Mouse (Mus musculus) kidney, adult 2 months (tissue): ENCODE results near the gene Fyn. TPM values are rescaled to one million over a fixed set of nuclear protein-coding genes. Genes with fewer than 3 reads are reported as not detected.

Experiments used
- DNase-seq: peaks from one replicate; pipeline ENCODE4 v3.0.0; 2021
- H3K27ac ChIP-seq: fragments of 200-500 bp; 2 replicates; pipeline ENCODE4 v1.5.1; 2012; ENCODE audit warnings: low read depth, low read length, control low read depth, inconsistent platforms; ENCODE audit not compliant: insufficient read depth
- H3K27me3 ChIP-seq: fragments of 200-500 bp; replicated peaks from 2 replicates; pipeline ENCODE4 v1.6.1; 2012; ENCODE audit warnings: mild to moderate bottlenecking, moderate library complexity, low read length, inconsistent platforms; ENCODE audit not compliant: control insufficient read depth, insufficient read depth
- H3K36me3 ChIP-seq: fragments of 200-500 bp; 2 replicates; pipeline ENCODE4 v1.6.1; 2012; ENCODE audit warnings: mild to moderate bottlenecking, moderate library complexity, low read length, inconsistent platforms; ENCODE audit not compliant: control insufficient read depth, insufficient read depth
- H3K4me1 ChIP-seq: fragments of 200-500 bp; 2 replicates; pipeline ENCODE4 v1.6.1; 2011; ENCODE audit warnings: low read length; ENCODE audit not compliant: control insufficient read depth, insufficient read depth
- H3K4me3 ChIP-seq: fragments of 200-500 bp; 2 replicates; pipeline ENCODE4 v1.5.1; 2011; ENCODE audit warnings: mild to moderate bottlenecking, low read depth, low read length, control low read depth; ENCODE audit not compliant: insufficient read depth
- CTCF ChIP-seq: fragments of 200-500 bp; conservative IDR thresholded peaks from 2 replicates; pipeline ENCODE4 v1.5.1; 2011; ENCODE audit warnings: low read depth, mild to moderate bottlenecking, control low read depth, low read length, moderate library complexity, mixed read lengths; ENCODE audit not compliant: insufficient read depth, insufficient read length
- POLR2A ChIP-seq: fragments of 200-500 bp; IDR thresholded peaks from one replicate; pipeline ENCODE4 v1.6.1; 2011; ENCODE audit warnings: low read depth, low read length, control low read depth
- WGBS: fragments of 180-500 bp; shearing (Covaris S2); methylation state at CpG from one replicate; pipeline ENCODE4 v1.1.7; 2018; 5-methylcytosine and 5-hydroxymethylcytosine counted together
- polyA plus RNA-seq: library from polyadenylated mRNA; depleted of rRNA; stranded (reverse); fragments of >200 nt; gene quantifications from 2 replicates; pipeline ENCODE4 v1.2.3, GENCODE M21; 2012

The Fyn gene
- polyA plus RNA-seq, 1 experiment: 12.9 TPM

DNA sequence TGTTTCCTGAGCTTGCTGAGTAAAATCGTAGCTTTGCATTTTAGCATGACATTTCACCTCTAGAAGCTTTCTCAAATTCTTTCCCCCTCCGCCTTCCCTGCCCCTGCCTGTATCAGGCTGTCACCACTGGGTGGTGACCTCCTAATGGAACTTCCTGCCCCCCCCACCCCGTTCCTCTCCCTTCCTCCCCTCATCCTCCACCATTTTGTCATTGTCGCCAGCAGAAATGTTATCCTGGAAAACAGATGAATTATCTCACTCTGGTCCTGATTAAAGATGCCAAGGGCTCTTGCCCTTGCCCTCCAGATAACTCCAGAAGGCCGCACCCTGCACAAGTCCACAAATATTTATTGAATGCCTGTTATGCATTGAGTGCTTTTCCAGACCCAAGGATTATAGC lies 187.1 kb downstream of the Fyn start:
- peak; percentile 46 for DNase-seq
- Histone ChIP-seq H3K4me3 (no peak overlapping the region), H3K4me1 (peaks cover 13% of the 10 kb centered on the region; the same call in 1 of the 2 replicates), H3K27ac (peak overlapping the region; percentile 62), H3K27me3 (no peaks in the 10 kb centered on the region), H3K36me3 (no peaks in the 10 kb centered on the region)
- WGBS: 45% methylated on average over 5 of the region's 5 CpGs
- TF ChIP-seq POLR2A: no peak
- 0 out of 2 replicates have a peak, but pooled peaks have one; percentile 9 for TF ChIP-seq CTCF

DNA sequence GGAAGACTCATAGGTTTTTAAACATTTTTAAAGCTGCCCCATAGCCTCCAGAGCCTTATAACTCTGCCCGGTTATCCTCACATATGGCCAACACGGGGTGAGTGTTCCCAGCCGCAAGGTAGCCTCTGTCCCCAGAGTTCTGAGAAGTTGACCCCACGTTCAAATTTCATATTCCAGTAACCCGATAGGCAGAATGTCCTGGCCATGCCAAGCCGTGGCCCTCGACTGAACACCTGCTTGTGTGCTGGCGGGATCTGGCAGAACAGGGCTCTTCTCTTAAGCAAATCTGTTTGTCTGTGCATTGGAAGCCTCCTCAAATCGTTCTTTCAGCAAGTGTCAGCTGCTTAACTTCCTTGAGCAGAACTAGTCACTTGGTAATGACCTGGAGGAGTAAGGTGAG lies 188.7 kb downstream of the Fyn start:
- DNase-seq: peak; percentile 48
- 51% methylated on average over 9 of the region's 9 CpGs for WGBS
- Histone ChIP-seq H3K27me3 (no peaks in the 10 kb centered on the region), H3K36me3 (no peaks in the 10 kb centered on the region), H3K4me1 (peaks cover 6% of the 10 kb centered on the region; the same call in 1 of the 2 replicates), H3K27ac (no peak overlapping the region), H3K4me3 (no peak overlapping the region)
- TF ChIP-seq CTCF (no peak), POLR2A (no peak)

- DNase-seq: peak; percentile 74
- Histone ChIP-seq H3K27me3 (no peaks in the 10 kb centered on the region), H3K36me3 (no peaks in the 10 kb centered on the region), H3K4me1 (peaks cover 6% of the 10 kb centered on the region; the same call in 1 of the 2 replicates), H3K27ac (peak overlapping the region; percentile 51), H3K4me3 (no peak overlapping the region)
- WGBS: 38% methylated on average over 7 of the region's 7 CpGs
- TF ChIP-seq POLR2A (no peak), CTCF (no peak)
These were observed 189.2 kb downstream of the Fyn start for GRCm38 (mm10) chr10:39557851-39558250.

DNA sequence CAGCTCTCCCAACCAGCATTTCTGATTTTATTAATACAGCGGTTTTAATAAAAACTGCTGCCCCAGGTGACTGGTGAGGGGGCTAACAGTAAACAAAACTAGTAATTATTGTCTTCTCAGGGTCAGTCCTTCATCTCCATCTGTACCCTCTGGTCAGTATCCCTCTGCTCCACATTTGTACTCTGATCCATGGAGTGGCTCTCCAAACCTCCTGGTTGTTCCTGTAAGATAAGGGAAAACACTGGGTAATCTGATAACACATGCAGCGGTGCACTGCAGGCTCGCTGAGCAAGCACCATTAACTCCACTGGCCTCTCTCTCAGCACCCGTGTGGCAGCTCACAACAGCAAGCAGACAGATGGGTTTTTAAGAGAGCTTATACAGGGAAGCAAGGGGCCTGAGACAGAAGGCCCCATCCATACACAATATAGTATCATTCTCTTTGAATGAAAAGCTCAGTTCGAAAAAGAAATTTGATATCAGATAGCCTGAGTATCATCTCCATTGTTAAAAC lies 189.9 kb downstream of the Fyn start:
- Histone ChIP-seq H3K27ac (no peak overlapping the region; the same call in 1 of the 2 replicates), H3K36me3 (no peaks in the 10 kb centered on the region), H3K4me3 (no peak overlapping the region), H3K27me3 (no peaks in the 10 kb centered on the region), H3K4me1 (peaks cover 6% of the 10 kb centered on the region; the same call in 1 of the 2 replicates)
- 51% methylated on average over 5 of the region's 5 CpGs for WGBS
- TF ChIP-seq CTCF (no peak), POLR2A (no peak)
- DNase-seq: no peak

GRCm38 (mm10) chr10:39559321-39559720 lies 190.7 kb downstream of the Fyn start:
- 63% methylated on average over 3 of the region's 3 CpGs for WGBS
- Histone ChIP-seq H3K36me3 (no peaks in the 10 kb centered on the region), H3K27me3 (no peaks in the 10 kb centered on the region), H3K4me1 (peaks cover 6% of the 10 kb centered on the region; the same call in 1 of the 2 replicates), H3K27ac (peak overlapping the region; percentile 41; the same call in 1 of the 2 replicates), H3K4me3 (no peak overlapping the region)
- no peak for DNase-seq
- no peak for TF ChIP-seq CTCF
- no peak for TF ChIP-seq POLR2A

DNA sequence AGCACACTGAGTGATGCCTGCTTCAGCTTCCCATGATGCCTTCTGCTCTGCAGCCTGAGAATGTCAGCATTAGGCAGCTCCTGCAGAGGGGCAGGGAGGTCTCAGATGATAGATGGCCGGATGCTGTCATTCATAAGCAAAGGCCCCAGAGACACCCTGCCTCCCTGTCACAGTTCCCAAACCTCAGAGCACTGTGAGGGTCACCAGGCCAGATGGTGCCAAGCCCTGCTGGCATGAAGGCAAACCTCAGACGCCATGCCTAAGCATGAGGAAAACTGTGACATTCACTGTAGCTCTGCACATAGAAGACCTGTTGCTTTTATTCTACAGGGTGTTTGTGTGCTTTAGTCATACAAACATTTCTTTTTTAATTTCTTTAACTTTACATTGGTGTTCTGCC lies 193.7 kb downstream of the Fyn start:
- no peak overlapping the region for H3K27ac ChIP-seq
- no peak overlapping the region for H3K4me3 ChIP-seq
- H3K27me3 ChIP-seq: no peaks in the 10 kb centered on the region
- no peaks in the 10 kb centered on the region for H3K36me3 ChIP-seq
- DNase-seq: no peak
- TF ChIP-seq POLR2A: no peak
- no peak for TF ChIP-seq CTCF
- peaks cover 4% of the 10 kb centered on the region; the same call in 1 of the 2 replicates for H3K4me1 ChIP-seq
- WGBS: 78% methylated on average over 2 of the region's 2 CpGs

GRCm38 (mm10) chr10:39563552-39564223 lies 195.0 kb downstream of the Fyn start:
- H3K36me3 ChIP-seq: no peaks in the 10 kb centered on the region
- TF ChIP-seq POLR2A: no peak
- no peak for TF ChIP-seq CTCF
- no peak overlapping the region for H3K27ac ChIP-seq
- DNase-seq: no peak
- H3K4me3 ChIP-seq: no peak overlapping the region
- H3K4me1 ChIP-seq: peaks cover 3% of the 10 kb centered on the region; the same call in 1 of the 2 replicates
- WGBS: 61% methylated on average over 24 of the region's 24 CpGs
- H3K27me3 ChIP-seq: no peaks in the 10 kb centered on the region
